Mouse (Mus musculus) kidney, embryonic 14.5 days (tissue): ENCODE results near the gene Itgb3bp. TPM values are rescaled to one million over a fixed set of nuclear protein-coding genes. Genes with fewer than 3 reads are reported as not detected.
A peak's percentile ranks its signal among the peaks of the same experiment; 100 is the strongest.

Experiments used
- ATAC-seq: fragments of 200-750 bp; cut with Nextera tagmentation; 2 replicates; pipeline ENCODE4 v1.8.0; 2017; ENCODE audit warnings: moderate number of reproducible peaks, mild to moderate bottlenecking, moderate TSS enrichment, moderate library complexity; ENCODE audit not compliant: low FRiP score, low TSS enrichment
- H3K27ac ChIP-seq: fragments of 300-500 bp; sonication (generic); 2 replicates; pipeline ENCODE4 v1.5.1; 2014; ENCODE audit warnings: low read depth, mild to moderate bottlenecking, low read length, moderate library complexity, mixed read lengths
- H3K27me3 ChIP-seq: fragments of 300-500 bp; sonication (generic); 2 replicates; pipeline ENCODE4 v1.6.1; 2014; ENCODE audit warnings: mild to moderate bottlenecking, low read length; ENCODE audit not compliant: control insufficient read depth, insufficient read depth
- H3K36me3 ChIP-seq: fragments of 300-500 bp; sonication (generic); 2 replicates; pipeline ENCODE4 v1.6.1; 2014; ENCODE audit warnings: low read length, mixed read lengths; ENCODE audit not compliant: control insufficient read depth, insufficient read depth
- H3K4me1 ChIP-seq: fragments of 300-500 bp; sonication (generic); 2 replicates; pipeline ENCODE4 v1.6.1; 2014; ENCODE audit warnings: low read length, mixed read lengths; ENCODE audit not compliant: control insufficient read depth, insufficient read depth
- H3K4me2 ChIP-seq: fragments of 300-500 bp; sonication (generic); replicated peaks from 2 replicates; pipeline ENCODE4 v1.6.1; 2014; ENCODE audit warnings: low read depth, mild to moderate bottlenecking, low read length
- H3K4me3 ChIP-seq: fragments of 300-500 bp; sonication (generic); 2 replicates; pipeline ENCODE4 v1.5.1; 2014; ENCODE audit warnings: mild to moderate bottlenecking, low read length
- H3K9ac ChIP-seq: fragments of 300-500 bp; sonication (generic); 2 replicates; pipeline ENCODE4 v1.6.1; 2014; ENCODE audit warnings: low read depth, mild to moderate bottlenecking, low read length, moderate library complexity
- H3K9me3 ChIP-seq: fragments of 300-500 bp; sonication (generic); 2 replicates; pipeline ENCODE4 v1.6.1; 2016; ENCODE audit warnings: low read length; ENCODE audit not compliant: control insufficient read depth
- whole genome bisulfite sequencing: fragments of 180-500 bp; shearing (Covaris S2); extraction: QIAGEN DNeasy Blood & Tissue Kit; methylation state at CpG from one replicate; pipeline ENCODE4 v1.1.7; 2014; 5-methylcytosine and 5-hydroxymethylcytosine counted together
- polyA plus RNA-seq: library from polyadenylated mRNA; unstranded; fragments of >200 nt; fragmentation: Nextera tagmentation; extraction: Ambion mirVana; gene quantifications from 2 replicates; pipeline ENCODE4 v1.2.1, GENCODE M21; 2014

Itgb3bp gene
- polyA plus RNA-seq, 1 experiment from 2014 or later = 39.6 TPM

DNA sequence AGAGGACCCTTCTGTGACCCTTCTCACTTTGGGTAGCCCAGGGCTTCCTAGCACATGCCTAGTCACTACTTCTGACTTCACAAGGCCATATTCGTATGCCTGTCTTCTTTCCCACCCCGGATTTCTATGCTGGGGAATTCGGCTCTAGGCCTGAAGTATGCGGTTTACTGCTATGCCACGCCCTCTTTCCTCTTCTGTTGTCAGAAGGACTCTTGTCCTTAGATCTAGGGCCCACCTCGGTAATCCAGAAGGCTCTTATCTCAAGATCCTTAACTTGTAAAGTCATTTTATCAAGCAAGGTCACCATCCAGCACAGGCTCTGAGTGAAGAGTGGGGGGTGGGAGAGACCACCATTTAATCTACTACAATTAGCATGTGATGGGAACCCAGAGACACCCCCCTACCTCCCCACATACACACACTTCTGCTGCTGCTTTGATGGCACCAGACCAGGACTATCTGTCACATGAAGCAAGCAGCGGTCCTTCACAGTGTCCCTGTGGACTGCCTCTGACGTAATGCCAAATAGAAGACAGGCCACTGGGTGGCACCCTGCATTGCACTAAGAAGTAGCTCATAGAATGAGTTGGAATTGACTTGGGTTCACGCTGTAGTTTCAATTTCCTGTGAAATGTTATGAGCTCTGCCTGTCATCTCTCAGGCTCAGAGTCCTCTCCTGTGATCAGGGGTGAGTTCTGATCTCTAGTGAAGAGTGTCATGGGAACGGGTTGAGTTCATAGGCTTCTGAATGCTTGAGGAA is 12.2 kb upstream of the Itgb3bp start:
- H3K36me3 ChIP-seq = no peaks in the 10 kb centered on the region
- no peak for ATAC-seq
- H3K4me3 ChIP-seq = no peak overlapping the region
- no peak overlapping the region for H3K27ac ChIP-seq
- WGBS = 73% methylated on average over 10 of the region's 10 CpGs
- H3K4me2 ChIP-seq = no peak overlapping the region
- H3K9ac ChIP-seq = no peak overlapping the region
- H3K4me1 ChIP-seq = no peaks in the 10 kb centered on the region
- no peaks in the 10 kb centered on the region for H3K9me3 ChIP-seq
- no peaks in the 10 kb centered on the region for H3K27me3 ChIP-seq

DNA sequence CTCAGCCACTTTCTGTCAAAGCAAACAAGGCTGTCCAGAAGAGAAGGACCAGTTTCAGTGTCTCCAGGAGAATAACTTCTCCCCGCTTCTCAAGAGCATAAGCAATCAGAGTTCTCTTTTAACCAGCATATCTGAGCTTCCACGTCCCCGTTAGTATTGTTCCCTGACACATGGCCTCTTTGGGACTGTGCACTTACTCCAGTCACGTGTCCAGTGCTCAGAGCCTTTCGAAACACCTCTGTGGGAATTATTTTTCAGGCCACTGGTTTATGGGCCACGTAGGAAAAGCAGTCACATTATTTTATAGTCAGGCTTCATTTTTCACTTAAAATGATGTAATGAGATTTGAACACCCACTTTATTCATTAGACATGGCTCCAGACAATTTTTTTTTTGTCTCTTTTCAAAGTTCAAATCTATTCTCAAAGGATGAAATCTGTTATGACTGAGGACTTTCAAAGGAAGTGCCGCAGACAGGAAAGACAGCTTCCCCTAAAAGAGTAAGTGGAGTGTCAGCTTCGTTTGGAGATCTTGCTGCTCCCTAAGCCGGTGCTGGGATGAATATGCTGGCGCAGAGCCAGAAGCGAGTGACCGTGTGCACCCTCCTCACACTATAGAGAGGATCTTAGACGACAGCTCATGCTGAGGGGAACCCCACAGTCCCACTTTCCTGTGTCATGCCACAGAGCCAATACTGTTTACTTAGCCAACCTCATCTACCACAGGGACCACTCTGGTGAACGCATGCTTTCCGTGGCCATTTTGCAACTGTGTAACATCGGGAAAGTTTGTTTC is 10.3 kb upstream of the Itgb3bp start:
- no peaks in the 10 kb centered on the region for H3K27me3 ChIP-seq
- H3K4me2 ChIP-seq = no peak overlapping the region
- no peak for ATAC-seq
- WGBS = 67% methylated on average over 16 of the region's 16 CpGs
- no peaks in the 10 kb centered on the region for H3K9me3 ChIP-seq
- H3K4me3 ChIP-seq = no peak overlapping the region
- no peak overlapping the region for H3K9ac ChIP-seq
- no peaks in the 10 kb centered on the region for H3K4me1 ChIP-seq
- no peaks in the 10 kb centered on the region for H3K36me3 ChIP-seq
- H3K27ac ChIP-seq = no peak overlapping the region

DNA sequence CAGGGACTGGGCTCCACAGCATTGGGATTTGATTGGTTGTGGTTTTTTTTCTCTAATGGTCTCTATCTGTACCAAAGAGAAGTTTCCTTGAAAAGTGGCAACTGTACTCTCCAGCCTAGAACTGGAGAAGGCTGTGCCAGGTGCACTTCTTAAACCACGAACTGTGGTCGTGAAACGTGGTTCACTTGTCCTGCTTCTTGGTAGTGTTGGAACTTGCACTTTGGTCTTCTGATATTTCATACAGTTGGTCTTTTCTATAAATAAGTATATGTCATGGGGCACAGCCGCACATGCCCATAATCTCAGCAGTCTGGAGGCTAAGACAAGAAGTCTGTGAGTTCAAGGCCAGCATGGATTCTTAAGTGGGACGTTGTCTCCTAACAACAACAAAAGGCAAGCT is 6.7 kb upstream of the Itgb3bp start:
- Histone ChIP-seq H3K4me2 (no peak overlapping the region), H3K27me3 (no peaks in the 10 kb centered on the region), H3K4me3 (no peak overlapping the region), H3K4me1 (no peaks in the 10 kb centered on the region), H3K27ac (no peak overlapping the region), H3K9me3 (no peaks in the 10 kb centered on the region), H3K9ac (no peak overlapping the region), H3K36me3 (no peaks in the 10 kb centered on the region)
- WGBS = 89% methylated on average over 5 of the region's 5 CpGs
- no peak for ATAC-seq

DNA sequence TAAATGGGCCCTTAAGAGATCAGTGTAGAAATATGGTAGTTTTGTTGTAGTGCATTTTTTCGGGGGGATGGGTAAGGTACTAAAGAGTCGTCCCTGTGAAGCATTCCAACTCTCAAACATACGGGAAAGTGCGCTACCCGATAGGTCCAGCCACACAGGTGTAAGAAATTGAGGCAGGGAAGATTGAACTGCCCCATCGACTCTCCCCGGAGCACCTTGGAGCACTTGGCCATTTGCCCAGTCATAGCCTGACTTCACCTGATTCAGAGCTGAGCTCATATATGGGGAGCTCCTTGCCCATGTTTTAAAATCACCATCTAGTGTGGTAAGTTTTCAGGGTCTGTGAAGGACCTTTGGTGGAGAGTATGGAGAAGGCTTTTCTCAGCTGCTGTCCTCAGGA is 5.2 kb upstream of the Itgb3bp start:
- no peaks in the 10 kb centered on the region for H3K36me3 ChIP-seq
- no peak overlapping the region for H3K9ac ChIP-seq
- 90% methylated on average over 7 of the region's 7 CpGs for WGBS
- no peaks in the 10 kb centered on the region for H3K9me3 ChIP-seq
- H3K4me2 ChIP-seq = no peak overlapping the region
- no peak overlapping the region for H3K27ac ChIP-seq
- H3K4me1 ChIP-seq = no peaks in the 10 kb centered on the region; the same call in 1 of the 2 replicates
- no peaks in the 10 kb centered on the region for H3K27me3 ChIP-seq
- H3K4me3 ChIP-seq = no peak overlapping the region
- ATAC-seq = no peak

DNA sequence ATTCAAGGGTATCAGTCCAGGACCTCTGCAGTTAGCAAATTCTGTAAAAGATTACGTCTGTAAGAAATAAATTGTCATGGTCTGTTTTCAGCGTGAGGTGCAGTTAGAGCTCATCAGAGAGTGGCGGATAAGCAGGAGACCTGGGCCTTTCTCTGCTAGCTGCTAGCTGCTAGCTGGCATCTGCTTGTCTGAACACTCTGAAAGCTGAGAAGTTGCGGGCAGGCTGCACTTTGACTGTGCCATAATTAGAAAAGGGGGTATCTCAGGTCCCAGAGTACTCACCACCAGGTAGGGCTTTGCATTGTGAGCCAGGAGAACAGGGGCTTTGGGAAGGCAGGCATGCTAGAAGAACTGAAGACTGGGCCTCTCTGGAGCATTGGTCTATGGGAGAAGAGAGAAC is 2.2 kb upstream of the Itgb3bp start:
- H3K4me2 ChIP-seq = no peak overlapping the region

DNA sequence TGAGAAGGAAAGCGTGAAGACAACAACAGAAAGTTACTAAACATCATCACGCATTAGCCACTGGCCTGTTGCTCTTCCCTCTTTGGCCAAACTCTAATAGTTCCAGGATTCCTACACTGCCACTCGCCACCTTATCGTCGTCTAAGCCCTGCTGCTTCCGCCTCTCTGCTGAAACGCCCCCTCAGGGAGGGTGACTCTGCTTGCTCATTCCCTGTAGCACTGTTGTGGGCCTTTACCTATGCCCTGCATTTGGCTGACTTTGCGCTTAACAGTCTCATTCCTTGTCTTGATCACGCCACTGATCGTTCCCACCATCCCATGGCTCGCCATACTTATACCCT is 1.6 kb upstream of the Itgb3bp start:
- Histone ChIP-seq H3K9ac (no peak overlapping the region), H3K4me3 (no peak overlapping the region; the same call in 1 of the 2 replicates), H3K27ac (no peak overlapping the region), H3K4me2 (no peak overlapping the region), H3K9me3 (no peaks in the 10 kb centered on the region), H3K36me3 (no peaks in the 10 kb centered on the region), H3K4me1 (no peaks in the 10 kb centered on the region; the same call in 1 of the 2 replicates), H3K27me3 (no peaks in the 10 kb centered on the region)
- WGBS = 73% methylated on average over 11 of the region's 11 CpGs
- ATAC-seq = no peak

More for the DNA sequence above, 2.2 kb upstream of the Itgb3bp start:
- no peaks in the 10 kb centered on the region; the same call in 1 of the 2 replicates for H3K4me1 ChIP-seq
- 90% methylated on average over 4 of the region's 4 CpGs for WGBS
- no peaks in the 10 kb centered on the region for H3K36me3 ChIP-seq
- no peak for ATAC-seq
- no peaks in the 10 kb centered on the region for H3K9me3 ChIP-seq
- H3K27ac ChIP-seq = no peak overlapping the region
- no peaks in the 10 kb centered on the region for H3K27me3 ChIP-seq
- no peak overlapping the region for H3K9ac ChIP-seq
- no peak overlapping the region for H3K4me3 ChIP-seq

DNA sequence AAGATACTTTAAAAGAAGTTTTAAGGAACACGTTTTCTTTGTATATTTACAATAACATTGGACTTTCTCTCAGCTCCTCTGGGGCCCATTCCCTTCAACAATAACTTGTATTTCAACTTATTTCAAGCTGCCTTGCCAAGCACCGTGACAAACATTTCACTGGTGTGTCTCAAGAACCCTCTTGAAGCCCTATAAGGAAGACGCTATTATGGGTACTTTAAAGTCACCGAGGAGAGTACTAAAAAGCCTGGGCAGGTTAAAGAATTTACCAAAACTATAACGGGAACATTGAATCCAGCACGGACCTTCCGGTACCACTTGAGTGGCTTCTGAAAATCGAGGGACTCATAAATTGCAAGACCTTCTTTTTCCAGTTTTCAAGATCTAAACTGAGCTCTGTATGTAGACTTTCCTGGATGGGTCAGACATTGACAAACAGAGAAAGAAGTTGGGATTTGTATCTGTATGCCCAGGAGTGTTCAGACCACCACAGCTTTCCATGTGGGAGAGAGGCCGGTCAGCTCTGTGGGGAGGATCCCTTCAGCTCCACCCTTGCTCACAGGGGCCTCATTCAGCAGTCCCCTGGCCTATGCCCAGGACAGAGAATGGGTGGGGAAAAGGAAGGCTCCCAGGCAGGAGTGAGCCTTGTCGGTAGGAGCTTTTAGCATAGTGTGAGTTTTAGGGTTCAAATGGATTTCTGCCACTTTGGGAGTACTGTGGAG is 1.1 kb upstream of the Itgb3bp start:
- WGBS = 47% methylated on average over 10 of the region's 10 CpGs
- Histone ChIP-seq H3K9ac (no peak overlapping the region), H3K27ac (no peak overlapping the region), H3K4me2 (peak overlapping the region; percentile 72), H3K4me1 (no peaks in the 10 kb centered on the region; the same call in 1 of the 2 replicates), H3K36me3 (no peaks in the 10 kb centered on the region), H3K27me3 (no peaks in the 10 kb centered on the region), H3K4me3 (peak overlapping the region; percentile 69), H3K9me3 (no peaks in the 10 kb centered on the region)
- no peak for ATAC-seq

DNA sequence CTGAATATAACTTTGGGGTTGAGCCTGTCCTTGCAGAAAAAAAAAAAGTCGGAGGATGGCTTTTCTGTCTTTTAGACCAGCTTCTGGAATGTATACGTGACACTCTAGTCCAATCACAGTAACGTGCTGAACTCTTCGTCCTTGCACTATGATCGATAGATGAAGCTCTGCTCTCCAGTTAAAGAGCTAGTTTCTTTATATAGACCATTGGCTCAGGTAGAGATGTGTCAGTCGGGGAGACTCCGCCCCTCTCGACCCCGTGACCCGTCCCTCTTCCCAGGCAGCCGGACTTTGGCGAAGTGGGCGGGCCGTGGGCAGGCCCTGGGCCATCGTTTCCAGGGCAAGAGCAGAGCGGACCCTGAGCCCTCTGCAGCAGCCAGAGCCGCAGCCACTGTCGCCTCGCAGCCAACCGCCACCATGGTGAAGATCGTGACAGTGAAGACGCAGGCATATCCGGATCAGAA is 432 bp downstream of the Itgb3bp start, which contains the start of gene Pgm1:
TSS of gene Pgm1 (plus strand) at position 266 of the 464 bp plus-strand sequence.
- Histone ChIP-seq H3K36me3 (no peaks in the 10 kb centered on the region), H3K4me3 (peak within 1 kb of the TSS; percentile 69), H3K9ac (peak within 1 kb of the TSS; percentile 61), H3K4me1 (no peaks in the 10 kb centered on the region; the same call in 1 of the 2 replicates), H3K27me3 (no peaks in the 10 kb centered on the region), H3K9me3 (no peaks in the 10 kb centered on the region), H3K4me2 (peak within 1 kb of the TSS; percentile 72), H3K27ac (peak within 1 kb of the TSS; percentile 74)
- ATAC-seq = peak; percentile 92
- 5% methylated on average over 23 of the region's 23 CpGs for WGBS
